Mouse (Mus musculus) midbrain, embryonic 15.5 days (tissue): Measurements from ENCODE around the gene Abca14. TPM values are rescaled to one million over a fixed set of nuclear protein-coding genes. Genes with fewer than 3 reads are reported as not detected.
A peak's percentile ranks its signal among the peaks of the same experiment; 100 is the strongest.

Experiments used
- ATAC-seq: fragments of 200-750 bp; cut with Nextera tagmentation; replicated peaks from 2 replicates; pipeline ENCODE4 v1.8.0; 2017; ENCODE audit warnings: moderate TSS enrichment
- H3K27ac ChIP-seq: fragments of 300-500 bp; sonication (generic); 2 replicates; pipeline ENCODE4 v1.5.1; 2015; ENCODE audit warnings: mild to moderate bottlenecking, inconsistent platforms
- H3K27me3 ChIP-seq: fragments of 300-500 bp; sonication (generic); replicated peaks from 2 replicates; pipeline ENCODE4 v1.6.1; 2015; ENCODE audit warnings: inconsistent platforms
- H3K36me3 ChIP-seq: fragments of 300-500 bp; sonication (generic); replicated peaks from 2 replicates; pipeline ENCODE4 v1.6.1; 2015; ENCODE audit warnings: inconsistent platforms
- H3K4me1 ChIP-seq: fragments of 300-500 bp; sonication (generic); 2 replicates; pipeline ENCODE4 v1.6.1; 2015; ENCODE audit warnings: inconsistent platforms
- H3K4me2 ChIP-seq: fragments of 300-500 bp; sonication (generic); 2 replicates; pipeline ENCODE4 v1.6.1; 2015; ENCODE audit warnings: inconsistent platforms, mild to moderate bottlenecking, moderate library complexity
- H3K4me3 ChIP-seq: fragments of 300-500 bp; sonication (generic); 2 replicates; pipeline ENCODE4 v1.5.1; 2015; ENCODE audit warnings: mild to moderate bottlenecking, inconsistent platforms
- H3K9ac ChIP-seq: fragments of 300-500 bp; sonication (generic); 2 replicates; pipeline ENCODE4 v1.6.1; 2015; ENCODE audit warnings: mild to moderate bottlenecking, inconsistent platforms
- H3K9me3 ChIP-seq: fragments of 300-500 bp; sonication (generic); 2 replicates; pipeline ENCODE4 v1.6.1; 2016; ENCODE audit warnings: inconsistent platforms
- WGBS: fragments of 180-500 bp; shearing (Covaris S2); methylation state at CpG from one replicate; pipeline ENCODE4 v1.1.7; 2015; ENCODE audit warnings: mixed read lengths; 5-methylcytosine and 5-hydroxymethylcytosine counted together
- polyA plus RNA-seq: library from polyadenylated mRNA; unstranded; fragments of >200 nt; fragmentation: Nextera tagmentation; extraction: Ambion mirVana; gene quantifications from 2 replicates; pipeline ENCODE4 v1.2.1, GENCODE M21; 2015

Abca14 gene
- polyA plus RNA-seq, 1 experiment from 2014 or later = not detected

DNA sequence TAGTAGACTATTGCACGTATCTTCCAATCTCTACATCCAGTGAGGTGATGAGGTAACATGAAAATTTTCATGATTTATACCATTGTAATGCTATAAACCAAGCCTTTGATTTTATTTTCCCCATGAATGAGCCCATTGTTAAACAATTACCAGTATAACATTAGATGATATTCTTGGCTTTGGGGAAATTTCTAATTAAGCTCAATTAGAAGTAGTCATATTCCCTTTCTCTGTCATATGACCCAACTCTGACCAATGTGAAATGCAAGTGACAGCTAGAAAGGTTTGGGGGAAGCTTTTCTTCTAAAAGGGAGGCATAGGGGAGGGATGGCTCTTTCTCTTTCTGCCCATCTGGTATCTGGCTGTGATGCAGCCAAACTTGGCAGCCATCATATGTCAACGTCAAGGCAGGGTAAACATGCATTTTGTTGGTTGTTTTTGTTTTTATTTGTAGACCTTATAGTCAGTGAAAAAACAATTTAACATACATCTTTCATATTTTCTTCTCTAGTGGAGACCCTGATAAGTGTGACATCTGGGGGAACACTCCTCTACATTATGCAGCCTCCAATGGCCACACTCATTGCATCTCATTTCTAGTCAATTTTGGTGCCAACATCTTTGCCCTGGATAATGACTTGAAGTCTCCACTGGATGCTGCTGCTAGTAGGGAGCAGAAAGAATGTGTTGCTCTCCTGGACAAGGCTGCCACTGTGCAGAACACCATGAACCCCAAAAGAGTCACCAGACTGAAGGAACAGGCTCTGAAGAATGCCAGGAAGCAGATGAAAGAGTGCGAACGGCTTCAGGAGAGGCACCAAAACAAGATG, 22.1 kb upstream of the Abca14 start:
- Histone ChIP-seq H3K9ac (no peak overlapping the region), H3K27ac (no peak overlapping the region), H3K4me3 (no peak overlapping the region), H3K27me3 (no peaks in the 10 kb centered on the region), H3K36me3 (no peaks in the 10 kb centered on the region), H3K4me1 (no peaks in the 10 kb centered on the region), H3K4me2 (no peak overlapping the region), H3K9me3 (no peaks in the 10 kb centered on the region)
- WGBS = 92% methylated on average over 4 of the region's 4 CpGs
- no peak for ATAC-seq

DNA sequence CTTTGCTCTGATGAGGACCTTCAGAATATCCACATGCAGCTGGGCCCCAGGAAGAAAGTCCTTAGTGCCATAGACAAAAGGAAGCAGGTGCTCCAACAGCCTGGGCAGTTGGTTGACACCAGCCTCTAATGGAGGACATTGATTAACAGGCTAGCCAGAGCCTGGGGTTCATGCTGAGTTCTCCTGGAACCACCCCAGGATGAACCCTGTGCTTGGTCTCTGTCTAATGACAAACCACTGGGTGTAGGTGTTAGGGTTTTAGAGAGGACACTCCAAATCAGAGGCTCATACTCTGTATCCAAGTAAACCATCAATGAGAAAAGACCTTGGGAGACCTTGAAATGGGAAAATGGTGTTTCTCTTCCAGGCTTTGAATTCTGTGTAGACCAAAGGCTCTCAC, 20.9 kb upstream of the Abca14 start:
- Histone ChIP-seq H3K27ac (no peak overlapping the region), H3K27me3 (no peaks in the 10 kb centered on the region)
- ATAC-seq = no peak

DNA sequence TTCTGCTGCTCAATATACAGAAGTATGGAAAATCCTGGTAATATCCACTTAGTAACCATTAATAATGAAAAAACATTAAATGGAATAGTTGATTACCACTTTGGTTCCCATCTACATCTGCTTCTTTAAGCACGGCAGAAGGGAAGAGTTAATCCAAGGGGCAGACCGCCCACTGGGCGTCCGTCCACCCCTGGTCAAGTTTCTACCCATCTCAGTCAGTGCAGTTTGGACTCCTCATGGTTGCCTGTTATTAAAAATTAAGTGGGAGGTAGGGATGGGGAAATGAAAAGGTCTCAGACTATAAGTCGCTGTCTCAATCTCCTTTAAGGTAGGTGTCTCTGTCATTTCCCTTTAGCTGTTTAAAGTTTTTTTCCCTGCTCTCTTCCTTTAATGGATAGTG, 14.8 kb upstream of the Abca14 start:
- H3K4me3 ChIP-seq = no peak overlapping the region

More for the DNA sequence above, 20.9 kb upstream of the Abca14 start:
- Histone ChIP-seq H3K4me2 (no peak overlapping the region), H3K9ac (no peak overlapping the region), H3K9me3 (no peaks in the 10 kb centered on the region), H3K4me3 (no peak overlapping the region), H3K4me1 (no peaks in the 10 kb centered on the region), H3K36me3 (no peaks in the 10 kb centered on the region)

DNA sequence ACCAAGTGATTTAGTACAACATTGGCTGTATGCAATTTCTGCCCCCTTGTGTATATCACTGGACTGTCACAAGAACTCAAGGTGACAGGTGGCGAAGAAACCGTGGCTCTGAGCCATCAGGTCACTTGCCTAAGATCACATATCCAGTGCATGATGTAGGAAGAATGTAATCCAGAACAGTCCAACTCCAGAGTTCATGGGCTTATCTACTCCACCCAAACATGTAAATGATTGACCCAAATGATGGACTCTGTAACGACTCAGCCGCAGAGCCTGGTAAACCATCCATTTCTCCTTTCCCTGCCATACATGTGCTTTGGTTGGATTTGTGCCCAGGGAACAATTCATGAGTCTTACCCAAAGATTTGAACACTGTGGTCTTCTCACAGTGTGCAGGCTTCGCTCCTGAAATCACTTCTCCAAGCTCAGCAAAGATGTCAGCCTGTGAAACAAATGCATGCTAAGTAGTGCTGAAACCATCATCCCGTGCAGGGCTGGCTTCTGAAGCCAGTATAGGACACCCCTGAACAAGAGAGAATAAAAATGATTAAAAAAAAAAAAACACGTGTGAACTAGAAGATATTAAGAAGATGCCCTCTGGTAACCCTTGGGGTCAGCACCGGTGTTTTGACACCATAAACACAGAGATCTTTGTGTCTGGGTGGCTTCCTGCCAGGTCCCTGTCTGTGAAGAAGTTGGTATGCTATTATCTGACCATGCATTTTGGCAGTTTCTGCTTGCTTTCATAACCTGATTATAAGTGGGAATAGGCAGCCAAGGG, 14.2 kb upstream of the Abca14 start:
- Histone ChIP-seq H3K4me1 (no peaks in the 10 kb centered on the region), H3K9me3 (no peaks in the 10 kb centered on the region), H3K27ac (no peak overlapping the region), H3K4me3 (no peak overlapping the region), H3K9ac (no peak overlapping the region), H3K4me2 (no peak overlapping the region), H3K36me3 (no peaks in the 10 kb centered on the region), H3K27me3 (no peaks in the 10 kb centered on the region)
- WGBS = 74% methylated on average over 8 of the region's 8 CpGs
- no peak for ATAC-seq

More for the DNA sequence above, 14.8 kb upstream of the Abca14 start:
- Histone ChIP-seq H3K4me2 (no peak overlapping the region), H3K4me1 (no peaks in the 10 kb centered on the region), H3K9ac (no peak overlapping the region), H3K27me3 (no peaks in the 10 kb centered on the region), H3K36me3 (no peaks in the 10 kb centered on the region), H3K27ac (no peak overlapping the region), H3K9me3 (no peaks in the 10 kb centered on the region)
- WGBS = 90% methylated on average over 5 of the region's 5 CpGs
- no peak for ATAC-seq

DNA sequence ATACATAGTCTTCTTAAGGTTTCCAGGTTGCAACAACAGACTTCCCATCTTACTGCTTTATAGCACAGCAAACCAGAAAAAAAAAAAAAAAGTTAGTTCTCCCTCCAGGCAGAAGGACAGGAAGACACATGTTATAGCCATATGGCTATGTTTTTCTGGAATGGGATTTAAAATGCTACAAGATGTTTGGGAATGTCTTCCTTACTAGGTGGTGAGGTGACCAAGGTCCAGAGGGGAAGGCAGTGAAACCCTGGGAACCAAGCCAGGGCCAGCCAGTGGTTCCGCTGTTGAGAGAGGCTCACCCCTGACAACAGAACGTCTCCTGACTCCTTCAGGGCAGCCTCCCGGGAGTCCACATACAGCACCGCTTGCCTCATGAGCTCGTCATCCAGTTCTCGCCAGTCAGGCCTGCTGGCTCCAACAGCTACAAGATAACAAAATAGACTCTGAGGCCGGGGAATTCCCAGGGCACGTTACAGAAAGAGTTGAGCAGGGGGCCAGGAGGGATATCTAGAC, 13.6 kb upstream of the Abca14 start:
- H3K27me3 ChIP-seq = no peaks in the 10 kb centered on the region
- no peak overlapping the region for H3K27ac ChIP-seq
- no peak overlapping the region for H3K9ac ChIP-seq
- no peak overlapping the region for H3K4me3 ChIP-seq
- no peaks in the 10 kb centered on the region for H3K4me1 ChIP-seq
- 76% methylated on average over 8 of the region's 8 CpGs for WGBS
- no peaks in the 10 kb centered on the region for H3K36me3 ChIP-seq
- no peak overlapping the region for H3K4me2 ChIP-seq
- no peaks in the 10 kb centered on the region for H3K9me3 ChIP-seq
- no peak for ATAC-seq

DNA sequence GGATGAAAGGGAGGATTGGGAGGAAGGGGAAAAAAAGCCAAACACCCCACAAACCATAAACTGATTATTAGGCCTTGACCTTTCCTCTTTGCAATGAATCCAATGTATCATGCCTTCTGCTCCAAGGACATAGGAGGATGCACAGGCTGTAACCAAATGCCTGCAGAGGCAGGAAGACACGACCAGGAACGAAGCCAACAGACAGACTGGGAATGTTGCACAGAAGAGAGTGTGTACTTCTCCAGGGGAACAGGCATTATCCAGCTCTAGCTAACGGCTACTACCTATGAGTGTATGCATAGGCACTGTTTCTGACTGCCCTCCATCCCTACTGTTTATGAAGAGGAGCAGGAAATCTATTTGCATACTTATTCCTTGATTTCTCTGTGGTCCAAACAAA, 11.6 kb upstream of the Abca14 start:
- no peak overlapping the region for H3K9ac ChIP-seq
- H3K27me3 ChIP-seq = no peaks in the 10 kb centered on the region
- H3K36me3 ChIP-seq = no peaks in the 10 kb centered on the region
- no peaks in the 10 kb centered on the region for H3K9me3 ChIP-seq
- H3K4me1 ChIP-seq = no peaks in the 10 kb centered on the region
- H3K4me2 ChIP-seq = no peak overlapping the region
- H3K27ac ChIP-seq = no peak overlapping the region
- ATAC-seq = no peak
- WGBS = 66% methylated on average over 3 of the region's 3 CpGs
- H3K4me3 ChIP-seq = no peak overlapping the region

DNA sequence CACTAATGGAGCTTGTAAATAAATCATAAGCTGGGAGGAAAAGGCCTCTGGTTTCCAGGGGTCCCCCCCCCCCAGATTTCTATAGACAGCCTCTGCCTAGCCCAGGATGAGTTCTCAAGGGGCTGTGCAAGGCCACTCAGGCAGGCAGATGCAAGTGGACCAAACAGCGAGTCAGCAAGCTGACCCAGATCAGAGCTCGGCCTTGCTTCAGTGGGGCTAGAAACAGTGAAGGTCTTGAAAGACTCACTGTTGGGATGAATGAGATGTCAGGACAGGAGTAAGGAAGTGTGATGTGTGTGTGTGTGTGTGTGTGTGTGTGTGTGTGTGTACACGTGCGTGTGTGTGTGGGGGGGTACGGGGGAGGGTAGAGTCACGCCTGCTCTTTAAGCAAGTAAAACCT, 10.9 kb upstream of the Abca14 start:
- no peak overlapping the region for H3K4me3 ChIP-seq
- H3K27ac ChIP-seq = no peak overlapping the region
- H3K36me3 ChIP-seq = no peaks in the 10 kb centered on the region
- ATAC-seq = no peak
- H3K4me1 ChIP-seq = no peaks in the 10 kb centered on the region
- H3K9me3 ChIP-seq = no peaks in the 10 kb centered on the region
- H3K9ac ChIP-seq = no peak overlapping the region
- no peak overlapping the region for H3K4me2 ChIP-seq
- WGBS = 82% methylated on average over 6 of the region's 6 CpGs
- H3K27me3 ChIP-seq = no peaks in the 10 kb centered on the region

DNA sequence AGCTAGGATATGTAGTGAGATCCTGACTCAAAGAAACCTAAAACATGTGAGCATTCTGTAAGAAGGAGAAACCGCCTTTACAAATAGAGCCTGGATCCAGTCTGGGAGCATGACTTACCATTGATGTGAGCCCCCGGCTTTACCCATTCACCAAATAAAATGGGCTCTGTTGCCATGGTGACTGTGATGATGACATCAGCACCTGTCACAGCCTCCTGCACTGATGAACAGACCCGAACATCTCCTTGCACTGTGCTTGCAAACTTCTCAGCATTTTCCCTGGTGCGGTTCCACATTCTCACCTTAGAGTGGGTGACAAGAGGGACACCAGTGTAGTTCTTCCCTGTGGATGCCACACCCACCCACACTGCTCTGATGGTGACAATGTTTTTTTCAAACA, 8.6 kb upstream of the Abca14 start:
- H3K4me2 ChIP-seq = no peak overlapping the region
- no peak overlapping the region for H3K27ac ChIP-seq
- H3K4me3 ChIP-seq = no peak overlapping the region
- H3K36me3 ChIP-seq = no peaks in the 10 kb centered on the region
- peak; percentile 69; the same call in 1 of the 2 replicates for ATAC-seq
- no peaks in the 10 kb centered on the region for H3K9me3 ChIP-seq
- no peaks in the 10 kb centered on the region for H3K4me1 ChIP-seq
- no peaks in the 10 kb centered on the region; the same call in 1 of the 2 replicates for H3K27me3 ChIP-seq
- H3K9ac ChIP-seq = no peak overlapping the region
- WGBS = 39% methylated on average over 4 of the region's 4 CpGs

DNA sequence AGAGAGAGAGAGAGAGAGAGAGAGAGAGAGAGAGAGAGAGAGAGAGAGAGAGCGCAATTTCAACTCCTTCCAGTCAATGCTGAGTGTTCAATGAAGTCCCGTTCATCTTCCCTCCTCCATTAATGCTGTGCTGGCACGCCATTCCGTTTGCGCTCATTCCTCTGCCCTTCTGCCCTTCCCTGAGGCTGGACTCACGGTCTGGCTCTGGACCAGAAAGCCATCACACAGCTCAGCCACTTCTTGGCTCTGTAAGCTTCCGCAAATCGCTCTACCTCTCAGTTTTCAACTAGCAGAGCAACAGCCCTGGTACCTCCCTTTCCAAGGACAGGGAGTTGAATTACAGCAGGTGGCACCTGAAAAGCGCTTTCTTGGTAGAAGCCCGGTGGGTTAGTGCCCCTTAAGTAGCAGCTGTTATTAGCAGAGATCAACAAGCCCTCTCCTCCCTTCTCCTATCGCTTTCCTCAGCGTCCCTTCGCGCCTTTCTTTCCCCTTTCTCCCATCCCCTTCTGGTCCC, 2.5 kb upstream of the Abca14 start:
- Histone ChIP-seq H3K27ac (no peak overlapping the region), H3K36me3 (no peaks in the 10 kb centered on the region), H3K4me2 (peak overlapping the region; percentile 56), H3K4me3 (peak overlapping the region; percentile 35), H3K4me1 (peaks cover 12% of the 10 kb centered on the region), H3K9ac (no peak overlapping the region), H3K9me3 (no peaks in the 10 kb centered on the region), H3K27me3 (peaks cover 23% of the 10 kb centered on the region)
- WGBS = 6% methylated on average over 14 of the region's 14 CpGs
- ATAC-seq = no peak; the same call in 1 of the 2 replicates

DNA sequence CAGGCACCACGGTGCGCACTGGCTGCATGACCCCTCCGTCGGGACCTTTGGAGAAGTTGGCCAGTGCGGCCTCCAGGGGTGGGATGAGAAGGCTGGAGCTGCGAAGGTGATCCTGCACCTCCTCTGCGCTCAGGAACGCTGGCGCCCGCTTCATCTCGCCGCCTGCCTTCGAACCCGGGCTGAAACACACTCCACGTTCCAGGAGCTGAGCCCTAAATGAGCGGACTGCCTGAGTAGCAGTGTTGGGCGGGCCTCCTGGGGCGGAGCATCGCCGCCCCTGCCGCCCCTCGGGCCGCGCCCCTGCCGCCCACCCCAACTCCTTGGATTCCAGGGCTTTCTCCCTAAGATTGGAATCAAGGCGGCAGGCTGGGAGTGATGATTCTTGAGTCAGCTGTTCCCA, 2.0 kb upstream of the Abca14 start, which contains the start of gene Crym:
Gene Crym, minus strand, starts transcription at position 341 of the 400 bp plus-strand sequence.
- H3K27ac ChIP-seq = no peak within 1 kb of the TSS
- WGBS = 5% methylated on average over 26 of the region's 26 CpGs
- no peak within 1 kb of the TSS for H3K9ac ChIP-seq
- H3K36me3 ChIP-seq = no peaks in the 10 kb centered on the region
- H3K4me2 ChIP-seq = peak within 1 kb of the TSS; percentile 56
- peaks cover 12% of the 10 kb centered on the region for H3K4me1 ChIP-seq
- peak within 1 kb of the TSS; percentile 35 for H3K4me3 ChIP-seq
- H3K9me3 ChIP-seq = no peaks in the 10 kb centered on the region
- peaks cover 23% of the 10 kb centered on the region for H3K27me3 ChIP-seq
- 0 out of 2 replicates have a peak, but pooled peaks have one; percentile 19 for ATAC-seq

DNA sequence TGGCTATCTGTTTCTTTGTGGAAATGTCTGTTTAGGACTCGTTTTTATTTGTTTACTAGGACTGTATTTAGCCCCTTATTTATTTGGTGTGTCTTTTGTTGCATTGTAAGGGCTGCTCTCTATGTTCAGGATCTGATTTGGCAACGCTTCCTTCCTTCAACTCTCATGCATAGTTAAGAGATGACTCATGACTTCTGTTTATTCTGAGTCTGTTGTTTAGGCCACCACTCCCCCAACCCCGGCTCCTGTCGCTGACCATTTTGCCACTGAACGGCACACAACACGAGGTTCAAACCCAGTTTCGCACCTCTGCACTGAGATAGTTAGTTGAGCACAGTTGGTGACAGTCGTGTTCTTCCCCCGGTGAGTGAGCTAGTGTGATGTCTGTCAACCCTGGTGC, 2.2 kb downstream of the Abca14 start:
- no peak overlapping the region for H3K4me2 ChIP-seq
- H3K4me1 ChIP-seq = peaks cover 12% of the 10 kb centered on the region
- no peak overlapping the region for H3K27ac ChIP-seq
- H3K36me3 ChIP-seq = no peaks in the 10 kb centered on the region
- no peaks in the 10 kb centered on the region for H3K9me3 ChIP-seq
- 68% methylated on average over 9 of the region's 9 CpGs for WGBS
- peaks cover 18% of the 10 kb centered on the region for H3K27me3 ChIP-seq
- ATAC-seq = no peak
- no peak overlapping the region for H3K4me3 ChIP-seq
- no peak overlapping the region for H3K9ac ChIP-seq

DNA sequence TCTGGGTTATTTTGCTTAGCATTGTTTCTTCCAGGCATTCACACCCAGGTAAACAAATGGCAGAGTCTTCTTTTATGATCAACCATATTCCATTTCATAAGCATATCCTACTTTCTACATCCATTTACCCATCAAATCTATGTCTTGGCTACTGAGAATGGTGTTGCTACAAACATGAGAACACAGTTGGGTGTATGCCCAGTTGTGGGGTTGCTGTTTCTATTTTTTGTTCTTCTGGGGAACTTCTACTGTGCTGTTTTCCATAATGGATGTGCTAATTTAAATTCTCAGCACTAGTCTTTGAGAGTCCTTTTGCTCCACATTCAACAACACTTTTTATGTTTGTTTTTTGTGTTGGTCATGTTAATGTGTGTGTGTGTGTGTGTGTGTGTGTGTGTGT, 24.8 kb downstream of the Abca14 start:
- H3K4me2 ChIP-seq = no peak overlapping the region
- no peaks in the 10 kb centered on the region for H3K36me3 ChIP-seq
- no peaks in the 10 kb centered on the region for H3K4me1 ChIP-seq
- H3K27ac ChIP-seq = no peak overlapping the region
- no peak for ATAC-seq
- no peak overlapping the region for H3K4me3 ChIP-seq
- no peak overlapping the region for H3K9ac ChIP-seq
- H3K27me3 ChIP-seq = no peaks in the 10 kb centered on the region
- no peaks in the 10 kb centered on the region for H3K9me3 ChIP-seq
